Mouse (Mus musculus): ENCODE data around the gene Slc12a7.
"Not testable (repeated sequence)": the region's sequence is repeated elsewhere in the genome, so short reads cannot be mapped to it uniquely, and the experiment has no call there.

Gene Slc12a7

DNA sequence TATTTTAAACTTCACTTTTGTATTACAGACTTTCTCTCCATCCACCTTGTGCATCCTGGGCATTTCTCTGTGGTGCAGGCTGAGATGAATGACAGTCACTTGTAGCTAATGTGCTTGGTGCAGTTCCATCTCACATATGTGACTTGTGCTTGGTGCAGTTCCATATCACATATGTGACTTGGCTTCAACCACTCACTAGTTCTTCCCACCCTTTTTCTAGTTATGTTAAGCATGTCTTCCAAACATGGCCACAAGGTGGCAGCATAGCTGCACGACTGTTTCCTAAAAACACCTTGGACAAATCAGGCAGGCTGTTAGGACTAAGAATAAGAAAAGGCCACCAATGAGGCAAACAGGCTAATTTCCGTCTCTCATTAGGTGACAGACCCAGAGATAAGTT is 14.7 kb upstream of the Slc12a7 start:
- DNase-seq (ENCODE audit: low spot score in 2 of 2), result peak; percentile 68 to 82

DNA sequence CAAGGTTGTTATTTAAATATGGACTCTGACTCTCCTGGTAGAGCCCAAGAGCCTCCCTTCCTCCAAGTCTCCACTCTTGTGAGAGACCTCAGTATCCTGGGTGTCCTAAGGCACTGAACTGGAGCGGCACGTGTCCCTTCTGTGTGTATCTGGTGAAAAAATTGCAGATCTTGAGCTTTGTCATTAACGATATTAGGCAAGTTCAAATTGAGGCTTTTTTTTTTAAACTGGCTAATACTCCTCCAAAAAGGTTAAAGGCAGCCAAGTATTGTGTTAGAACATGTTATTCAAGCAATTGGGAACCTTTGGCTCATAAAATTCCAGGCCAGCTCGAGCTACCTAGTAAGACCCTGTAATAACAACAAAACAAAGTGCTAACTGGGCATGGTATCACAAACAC is 12.7 kb upstream of the Slc12a7 start:
- DNase-seq (ENCODE audit: low spot score in 2 of 2), result no peak

DNA sequence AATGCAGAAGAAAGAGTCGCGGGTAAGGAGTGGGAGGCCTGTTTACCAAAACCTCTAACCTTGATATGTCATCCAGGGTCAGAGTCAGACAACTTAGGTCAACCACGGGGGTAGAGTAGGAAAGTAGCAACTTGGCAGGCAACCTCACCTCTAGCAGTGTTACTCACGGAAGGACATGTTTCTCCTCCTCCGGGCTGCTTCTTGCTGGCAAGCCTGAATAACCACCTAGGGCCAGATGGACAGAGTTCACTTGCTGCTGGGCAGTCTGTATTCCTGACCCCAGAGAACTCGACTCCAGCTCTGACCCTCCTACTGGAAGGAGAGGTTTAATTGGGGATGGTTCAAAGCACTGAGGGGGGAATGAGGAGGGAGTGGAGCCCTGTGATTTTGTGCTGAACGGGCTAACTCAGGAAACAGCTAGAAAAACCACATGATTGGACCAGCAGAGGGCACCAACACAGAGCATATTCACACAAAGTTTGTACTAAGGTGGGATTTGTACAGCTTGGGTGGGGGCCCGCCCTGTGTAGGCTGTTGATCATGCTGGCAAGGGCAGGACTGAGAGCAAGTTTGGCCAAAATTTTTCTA is 9.7 kb upstream of the Slc12a7 start:
- DNase-seq (ENCODE audit: low spot score in 2 of 2), result peak in 1 of 2 experiments; percentile 39

DNA sequence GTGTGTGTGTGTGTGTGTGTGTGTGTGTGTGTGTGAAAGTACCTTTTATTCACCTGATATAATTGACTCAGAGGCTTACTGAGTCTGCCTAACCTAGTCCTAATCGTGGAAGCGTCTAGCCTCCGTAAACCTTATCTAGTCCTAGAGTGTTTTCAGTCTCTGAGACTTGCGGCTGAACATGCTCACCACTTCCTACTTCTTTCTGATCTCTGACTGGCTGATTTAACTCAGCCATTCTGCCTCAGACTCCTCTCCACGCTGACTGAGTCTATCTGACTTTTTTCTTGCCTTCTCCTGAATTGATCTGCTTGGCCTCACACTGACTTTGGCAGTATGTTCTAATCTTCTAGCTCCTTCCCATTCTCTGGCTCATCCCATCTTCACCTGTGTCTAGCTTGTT is 7.6 kb upstream of the Slc12a7 start:
- no peak for DNase-seq (ENCODE audit: low spot score in 2 of 2)

DNA sequence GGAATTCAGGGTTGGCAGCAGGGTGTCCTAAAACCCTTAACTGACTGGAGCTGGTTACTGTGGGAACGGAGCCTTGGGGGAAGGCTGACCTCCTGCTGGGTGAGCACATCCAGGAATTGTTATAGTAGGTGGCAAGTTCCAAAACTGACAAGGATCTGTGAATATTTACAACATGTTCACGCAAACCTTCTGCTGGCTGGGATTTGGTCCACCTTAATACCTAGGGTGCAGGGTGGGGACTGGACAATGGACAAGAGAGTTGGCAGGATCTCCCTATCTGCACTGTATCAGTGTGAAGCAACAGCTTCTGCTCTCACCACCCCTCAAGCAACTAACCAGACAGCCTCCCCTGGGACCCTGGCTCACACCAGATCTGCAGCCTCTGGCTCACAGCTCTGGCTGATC is 5.3 kb upstream of the Slc12a7 start:
- no peak for DNase-seq (ENCODE audit: low spot score in 2 of 2)

DNA sequence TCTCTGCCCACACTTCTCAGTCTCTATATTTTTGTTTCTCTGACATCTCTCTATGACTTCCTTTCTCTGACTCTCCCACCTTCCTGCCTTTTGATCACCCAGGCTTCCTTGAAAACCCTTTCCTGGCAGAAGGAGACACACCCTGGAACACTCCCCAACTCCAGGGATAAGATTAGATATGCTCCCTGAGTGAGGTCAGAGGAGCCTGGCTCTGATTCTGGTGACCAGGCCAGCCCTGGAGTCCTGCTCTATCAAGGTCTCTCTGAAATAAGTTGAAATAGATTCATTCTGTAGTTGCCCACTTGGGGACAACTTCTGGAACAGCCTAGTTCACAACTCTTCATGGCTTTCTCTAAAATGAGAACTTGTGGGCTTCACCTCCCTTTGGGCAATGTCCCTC is 4.3 kb upstream of the Slc12a7 start:
- no peak for DNase-seq (ENCODE audit: low spot score in 2 of 2)

DNA sequence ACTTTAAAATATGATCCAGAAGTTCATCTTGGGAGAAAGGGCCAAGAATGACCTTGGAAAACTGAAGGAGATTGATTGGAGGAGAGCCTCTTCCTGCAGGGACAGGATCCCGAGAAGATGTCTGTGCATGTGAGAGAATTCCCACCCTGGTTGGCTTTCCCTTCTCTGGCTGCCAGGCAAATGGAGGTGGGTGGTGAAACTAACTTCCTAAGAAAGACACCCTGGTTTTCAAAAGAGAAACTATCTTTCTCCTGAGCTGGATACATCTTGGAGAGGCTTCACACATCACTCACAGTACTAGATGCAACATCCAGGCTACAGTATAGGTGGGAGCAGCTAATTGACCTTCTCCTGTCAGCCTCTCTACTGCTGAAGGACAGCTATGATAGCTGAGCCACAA is 2.0 kb upstream of the Slc12a7 start:
- no peak for DNase-seq (ENCODE audit: low spot score in 2 of 2)

DNA sequence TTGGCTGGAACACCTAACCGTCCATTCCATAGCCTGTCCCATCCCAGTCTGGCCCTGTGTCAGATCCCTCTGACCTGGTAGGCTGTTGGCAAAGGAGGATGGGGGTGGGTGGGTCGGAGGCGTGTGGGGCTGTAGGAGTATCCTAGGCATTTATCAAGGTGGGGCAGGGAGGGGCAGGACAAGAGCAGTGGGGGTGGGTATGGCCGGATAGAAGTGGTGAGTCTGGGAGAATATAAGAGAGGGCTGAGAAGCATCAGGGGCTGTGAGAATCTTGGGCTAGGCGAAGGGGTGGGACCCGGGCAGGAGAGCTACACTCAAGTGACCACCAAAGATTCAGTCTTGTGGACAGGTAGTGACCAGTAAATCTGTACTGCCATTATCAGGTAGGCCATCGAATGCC is 659 bp upstream of the Slc12a7 start:
- no peak for DNase-seq (ENCODE audit: low spot score in 2 of 2)

DNA sequence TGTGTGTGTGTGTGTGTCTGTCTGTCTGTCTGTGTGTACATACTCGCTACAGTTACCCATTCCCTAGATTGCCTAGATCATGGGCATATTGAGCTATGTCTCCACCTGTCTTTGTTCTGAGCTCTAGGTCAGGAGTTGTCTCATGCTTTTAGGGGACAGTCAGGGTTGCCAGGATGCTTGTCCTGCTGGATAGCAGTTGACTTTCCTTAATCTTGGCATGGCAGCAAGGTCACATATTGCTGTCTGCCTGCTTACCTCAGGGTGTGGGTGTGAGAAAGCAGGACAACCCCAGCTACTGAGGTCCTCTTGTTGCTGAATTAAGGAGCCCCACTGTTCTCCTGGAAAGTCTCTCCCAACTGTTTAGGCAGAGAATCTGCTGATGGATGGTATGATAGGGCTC is 1.5 kb downstream of the Slc12a7 start:
- DNase-seq (ENCODE audit: low spot score in 2 of 2), result no peak

DNA sequence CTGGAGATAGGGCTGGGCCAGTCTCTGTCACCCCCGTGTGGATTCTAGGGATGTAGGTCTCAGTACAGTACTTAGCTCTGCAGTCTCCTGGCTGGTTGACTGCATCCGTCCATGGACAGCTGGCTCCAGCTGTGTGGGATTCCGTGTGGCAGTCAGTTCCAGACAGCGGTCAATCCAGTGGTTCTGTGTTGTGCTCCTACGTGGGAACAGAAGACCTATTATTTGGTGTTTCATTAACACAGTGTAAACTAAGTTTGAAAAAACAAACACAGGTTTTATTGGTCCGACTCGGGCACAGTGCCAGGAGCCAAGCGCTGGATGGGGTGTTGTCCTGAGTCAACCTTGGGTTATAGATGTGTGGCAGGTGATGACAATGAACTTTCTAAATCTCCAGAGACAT is 2.4 kb downstream of the Slc12a7 start:
- DNase-seq (ENCODE audit: low spot score in 2 of 2), result no peak

DNA sequence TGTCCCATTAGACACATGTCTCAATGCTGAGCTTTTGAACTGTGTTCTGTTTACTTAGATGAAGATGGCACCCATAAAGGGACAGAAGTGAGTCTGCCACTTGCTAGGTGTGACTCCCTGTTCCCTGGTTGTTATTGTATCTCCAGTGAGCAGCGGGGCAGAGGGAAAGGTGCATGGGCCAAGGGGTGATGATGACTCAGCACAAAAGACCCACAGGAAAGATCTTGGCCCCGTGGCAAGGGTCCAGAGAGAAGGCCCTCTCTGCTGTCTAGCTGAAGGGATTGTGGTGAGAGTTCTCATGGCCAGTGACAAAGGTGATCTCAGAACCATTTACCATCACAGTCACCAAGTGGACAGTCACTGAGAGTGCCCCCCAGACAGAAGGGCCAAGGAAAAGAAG is 3.0 kb downstream of the Slc12a7 start:
- no peak for DNase-seq (ENCODE audit: low spot score in 2 of 2)

DNA sequence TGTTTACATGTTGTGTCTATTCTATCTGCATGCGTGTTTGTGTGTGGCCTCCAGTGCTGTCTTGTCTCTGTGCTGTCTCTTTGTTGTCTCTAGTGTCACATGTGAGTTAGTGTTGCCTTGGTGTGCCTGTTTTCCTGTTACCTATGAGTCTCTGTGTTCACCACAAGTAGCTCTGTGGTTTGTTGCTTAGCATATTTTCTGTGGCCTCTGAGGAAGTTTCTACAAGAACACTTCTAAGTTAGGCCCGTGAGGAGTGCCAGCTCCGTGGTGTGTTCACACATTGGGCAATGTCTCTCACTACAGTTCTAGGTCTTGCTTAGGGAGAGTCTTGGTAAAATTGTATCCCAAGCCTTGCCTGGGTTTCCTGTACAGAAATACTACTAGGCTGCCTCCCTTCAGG is 4.0 kb downstream of the Slc12a7 start:
- DNase-seq (ENCODE audit: low spot score in 2 of 2), result no peak

DNA sequence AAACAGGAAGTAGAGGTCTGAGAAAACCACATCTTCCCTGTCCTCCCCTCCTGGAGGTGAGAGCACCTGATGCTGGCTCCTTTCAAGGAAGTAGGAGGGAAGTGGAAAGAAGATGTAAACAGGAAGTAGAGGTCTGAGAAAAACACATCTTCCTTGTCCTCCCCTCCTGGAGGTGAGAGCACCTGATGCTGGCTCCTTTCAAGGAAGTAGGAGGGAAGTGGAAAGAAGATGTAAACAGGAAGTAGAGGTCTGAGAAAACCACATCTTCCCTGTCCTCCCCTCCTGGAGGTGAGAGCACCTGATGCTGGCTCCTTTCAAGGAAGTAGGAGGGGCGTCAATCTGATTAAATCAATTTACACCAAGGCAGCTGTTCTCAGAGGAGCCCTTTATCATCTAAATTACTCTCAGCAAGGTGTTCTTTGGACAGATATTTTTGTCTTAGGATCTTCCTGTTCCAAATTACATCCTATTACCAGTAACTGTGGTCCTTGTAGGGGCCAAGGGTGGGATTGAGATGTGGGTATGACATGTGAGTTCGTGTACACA is 7.6 kb downstream of the Slc12a7 start:
- not testable (repeated sequence) for DNase-seq (ENCODE audit: low spot score in 2 of 2)

DNA sequence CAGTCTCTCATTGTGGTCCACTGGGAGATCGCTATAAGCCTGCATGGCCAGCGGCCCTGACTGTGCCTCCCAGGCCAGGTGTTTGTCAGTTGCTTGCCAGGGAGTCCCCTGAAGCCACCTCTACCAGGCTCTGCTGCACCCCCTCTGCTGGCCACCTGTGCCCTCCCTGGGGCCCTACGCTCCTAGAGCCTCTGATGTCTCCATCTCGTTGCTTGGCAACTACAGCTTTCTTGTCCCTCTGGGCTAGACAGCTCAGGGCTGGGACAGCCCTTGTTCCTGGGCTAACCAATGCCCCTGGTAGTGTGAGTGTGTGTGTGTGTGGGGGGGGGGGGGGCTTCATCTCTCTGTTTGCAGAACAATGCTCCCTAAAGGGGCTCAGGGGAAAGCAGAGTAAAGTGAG is 10.1 kb downstream of the Slc12a7 start:
- no peak for DNase-seq (ENCODE audit: low spot score in 2 of 2)

DNA sequence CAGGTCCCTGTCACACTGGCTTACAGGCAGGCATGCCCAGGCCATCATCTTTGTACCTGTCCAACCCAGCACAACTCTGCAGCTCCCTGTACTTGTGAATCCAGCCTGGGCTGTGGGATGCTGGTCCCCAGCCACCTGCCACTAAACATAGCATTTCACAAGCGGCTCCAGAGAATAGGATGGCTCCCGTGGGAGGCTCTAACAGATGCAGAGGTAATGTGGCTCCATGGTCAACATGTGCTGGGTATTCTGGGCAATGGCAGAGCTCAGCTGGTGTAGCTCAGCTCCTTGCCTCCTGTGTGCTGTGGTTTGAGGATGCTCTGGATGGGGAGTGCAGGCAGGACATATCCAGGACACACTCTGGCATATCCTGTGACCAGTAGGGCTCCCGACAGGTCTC is 10.8 kb downstream of the Slc12a7 start:
- DNase-seq (ENCODE audit: low spot score in 2 of 2), result no peak

DNA sequence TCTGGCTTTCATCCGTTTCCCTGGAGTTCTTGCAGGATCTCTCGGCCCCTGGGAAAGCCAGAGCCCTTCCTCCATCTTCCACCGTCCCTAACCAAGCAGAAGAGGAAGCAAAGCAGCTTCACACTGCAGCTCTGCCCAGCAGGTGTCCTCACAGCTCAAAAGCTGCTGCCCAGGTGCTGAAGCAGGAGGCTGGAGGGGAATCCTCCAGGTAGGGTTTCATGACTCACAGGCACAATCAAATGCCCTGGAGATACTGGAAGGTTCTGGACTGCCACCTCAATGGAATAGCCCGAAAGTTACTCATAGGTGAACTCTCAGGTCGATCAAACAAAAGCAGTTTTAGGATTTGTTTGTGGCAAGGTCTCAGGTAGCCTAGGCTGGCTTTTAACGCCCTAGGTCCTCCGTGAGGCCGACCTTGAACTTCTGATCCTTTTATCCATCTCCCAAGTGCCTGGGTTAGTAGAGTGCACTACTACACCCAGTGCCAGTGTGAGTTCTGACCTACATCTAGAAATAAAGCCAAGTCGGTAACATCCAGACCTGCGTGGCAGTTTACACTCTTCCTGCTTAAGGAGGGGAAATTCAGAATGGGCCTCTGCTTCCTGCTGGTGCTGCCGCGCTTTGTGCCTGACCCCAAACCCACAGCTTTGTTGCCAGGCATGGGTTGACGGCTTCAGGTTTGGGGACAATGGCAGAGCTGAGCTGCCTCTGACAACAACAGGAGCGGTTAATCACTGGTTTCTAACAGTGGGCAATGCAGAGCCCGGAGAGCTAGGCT is 16.0 kb downstream of the Slc12a7 start:
- no peak for DNase-seq (ENCODE audit: low spot score in 2 of 2)

DNA sequence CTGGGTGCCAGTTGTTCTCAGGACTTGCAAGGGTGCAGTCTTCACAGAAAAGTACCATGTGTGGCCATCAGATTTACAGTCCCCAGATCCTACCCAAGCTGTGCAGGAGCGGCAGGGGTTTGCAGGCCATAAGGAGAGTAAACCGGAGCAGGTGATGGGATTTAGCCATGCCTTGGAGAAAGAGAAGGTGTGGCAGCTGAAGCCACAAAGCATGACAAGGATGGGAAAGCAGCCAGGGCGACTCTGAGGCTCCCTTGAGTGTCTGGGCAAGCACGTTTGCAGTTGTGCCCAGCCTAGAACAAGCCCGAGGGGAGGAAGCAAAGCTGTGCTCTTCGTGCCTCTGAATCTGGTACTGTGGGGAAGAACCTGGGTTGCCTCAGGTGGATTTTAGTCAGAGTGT is 17.5 kb downstream of the Slc12a7 start:
- DNase-seq (ENCODE audit: low spot score in 2 of 2), result no peak

DNA sequence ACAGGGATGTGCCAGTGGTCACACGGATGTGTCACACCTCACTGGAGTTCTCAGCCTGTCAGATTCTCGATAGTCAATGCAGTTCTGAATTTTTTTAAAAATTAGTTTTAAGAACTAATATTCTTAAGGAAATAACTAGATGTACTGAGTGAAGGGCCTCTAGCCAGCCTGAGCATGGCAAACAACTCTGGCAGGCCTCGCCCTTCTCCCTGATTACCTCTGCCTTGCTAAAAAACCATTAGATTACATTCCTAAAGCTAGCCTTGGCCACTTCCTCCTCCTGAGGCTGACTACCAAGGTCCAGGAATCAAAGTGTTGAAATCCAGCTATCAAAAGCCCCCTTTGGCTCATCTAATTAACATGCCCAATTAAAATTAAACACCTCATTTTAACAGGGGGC is 18.4 kb downstream of the Slc12a7 start:
- DNase-seq (ENCODE audit: low spot score in 2 of 2), result no peak

DNA sequence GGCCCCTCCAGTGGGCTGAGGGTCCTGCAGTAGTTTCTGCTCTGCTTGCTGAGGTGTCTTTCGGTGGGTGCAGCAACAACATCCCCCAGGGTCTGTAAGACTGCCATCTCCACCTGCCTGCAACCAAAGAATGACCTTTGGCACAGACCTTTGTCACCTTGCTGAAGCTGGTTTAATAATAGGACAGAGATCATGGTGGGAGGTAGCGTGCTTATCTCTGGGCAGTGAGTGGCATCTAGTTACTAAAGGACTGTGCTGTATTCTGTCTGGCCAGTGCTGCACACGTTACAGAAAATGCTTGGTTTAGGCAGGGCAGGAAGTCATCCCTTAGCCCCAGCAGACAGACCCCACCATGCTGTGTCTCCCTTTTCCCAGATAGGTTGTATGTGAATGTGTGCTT is 22.9 kb downstream of the Slc12a7 start:
- DNase-seq (ENCODE audit: low spot score in 2 of 2), result no peak

DNA sequence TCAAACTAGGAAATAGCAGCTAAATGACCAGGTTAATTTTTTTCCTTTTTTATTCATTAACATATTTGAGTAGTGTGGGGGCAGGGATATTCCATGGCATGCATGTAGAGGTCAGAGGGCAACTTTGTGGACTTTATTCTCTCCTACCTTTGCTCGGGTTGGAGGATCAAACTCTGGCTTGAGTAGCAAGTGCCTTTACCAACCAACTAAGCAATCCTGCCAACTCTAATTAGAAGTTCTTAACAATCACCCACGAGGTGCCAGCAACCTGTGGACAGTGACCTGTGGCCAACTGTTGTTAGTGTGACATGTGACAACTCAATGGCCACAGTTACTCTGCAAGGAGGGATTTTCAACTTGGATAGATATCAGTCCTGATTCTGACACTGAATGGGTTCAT is 24.0 kb downstream of the Slc12a7 start:
- no peak for DNase-seq (ENCODE audit: low spot score in 2 of 2)

DNA sequence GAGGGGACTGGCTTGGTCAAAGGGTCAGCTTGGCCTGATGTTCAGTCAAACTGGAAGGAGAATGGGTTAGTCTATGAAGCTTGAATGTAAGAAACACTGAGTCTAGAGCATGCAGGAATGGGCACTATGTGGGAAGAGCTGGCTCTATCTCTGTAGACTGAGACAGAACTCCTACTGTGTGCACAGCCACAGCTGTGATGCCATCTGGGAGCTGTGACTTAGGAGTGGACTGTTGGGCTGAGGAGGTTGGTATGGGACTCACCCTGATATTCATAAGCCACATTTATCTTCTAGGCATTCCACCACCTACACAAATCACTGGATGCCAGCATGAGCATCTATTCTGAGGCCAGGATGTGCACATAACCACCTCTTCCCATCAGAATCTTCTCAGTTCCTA is 24.5 kb downstream of the Slc12a7 start:
- DNase-seq (ENCODE audit: low spot score in 2 of 2), result no peak

DNA sequence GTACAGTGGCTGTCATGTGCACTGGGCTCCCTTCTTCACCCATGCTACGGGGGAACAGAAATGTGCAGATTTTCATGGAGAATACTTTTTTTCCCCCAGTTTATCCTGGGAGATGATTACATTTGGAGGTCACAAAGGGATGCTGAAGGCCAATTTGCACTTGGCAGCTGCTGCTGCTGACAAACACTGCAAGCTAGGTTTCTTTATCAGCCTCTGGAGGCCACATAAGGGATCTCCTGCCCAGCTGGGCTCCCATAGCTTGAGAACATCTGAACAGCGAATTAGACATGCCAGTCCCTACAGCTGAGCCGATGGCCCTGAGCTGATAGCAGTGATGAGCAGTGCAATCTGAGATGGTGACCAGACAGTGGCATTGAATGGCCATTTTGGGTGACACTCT is 26.7 kb downstream of the Slc12a7 start:
- DNase-seq (ENCODE audit: low spot score in 2 of 2), result no peak

DNA sequence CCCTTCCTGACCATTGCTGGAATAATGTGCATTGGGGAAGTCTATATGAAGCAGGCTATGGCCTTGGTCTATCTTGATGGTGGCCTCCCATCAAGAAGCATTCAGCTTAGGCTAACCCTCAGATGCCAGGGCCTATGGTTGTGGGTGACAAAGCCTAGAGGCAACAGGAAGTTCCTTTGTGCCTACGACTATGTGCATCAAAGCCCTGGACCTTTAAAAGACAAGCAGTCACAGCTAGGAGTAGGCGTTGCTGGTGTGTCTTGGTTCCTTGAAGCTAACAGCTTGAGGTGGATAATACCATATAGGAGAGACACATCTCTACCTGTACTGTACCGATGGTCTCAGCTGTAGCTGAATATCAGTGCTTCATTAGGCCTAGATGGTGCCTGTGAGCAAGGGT is 27.2 kb downstream of the Slc12a7 start:
- no peak for DNase-seq (ENCODE audit: low spot score in 2 of 2)

DNA sequence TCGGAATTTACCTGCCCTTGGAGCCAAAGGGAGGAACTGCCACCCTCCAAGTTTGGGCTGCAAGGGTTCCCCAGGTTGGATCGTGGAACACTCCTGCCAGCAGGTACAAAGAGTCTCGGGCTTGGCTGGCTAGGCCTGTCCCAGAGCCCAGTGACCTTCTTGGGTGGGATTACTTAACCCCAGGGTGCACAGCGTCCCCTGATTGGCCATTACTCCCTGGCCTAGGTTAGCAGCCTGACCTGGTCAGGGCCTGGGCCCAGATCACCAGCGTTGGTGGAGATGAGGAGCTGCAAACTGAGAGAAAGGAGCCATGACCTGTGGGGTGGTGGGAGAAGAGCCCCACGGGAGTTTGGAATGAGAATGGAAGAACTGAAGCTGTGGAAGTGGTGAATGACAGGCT is 30.0 kb downstream of the Slc12a7 start:
- DNase-seq (ENCODE audit: low spot score in 2 of 2), result no peak
